Mouse (Mus musculus) ES-CJ7 (cell line): ENCODE data around the gene Gapdhs.
"Not testable (repeated sequence)": the region's sequence is repeated elsewhere in the genome, so short reads cannot be mapped to it uniquely, and the experiment has no call there.

Experiments
- DNase-seq: peaks from one replicate; pipeline ENCODE4 v3.0.0; 2011; ENCODE audit warnings: low read depth, low spot score

The Gapdhs gene

DNA sequence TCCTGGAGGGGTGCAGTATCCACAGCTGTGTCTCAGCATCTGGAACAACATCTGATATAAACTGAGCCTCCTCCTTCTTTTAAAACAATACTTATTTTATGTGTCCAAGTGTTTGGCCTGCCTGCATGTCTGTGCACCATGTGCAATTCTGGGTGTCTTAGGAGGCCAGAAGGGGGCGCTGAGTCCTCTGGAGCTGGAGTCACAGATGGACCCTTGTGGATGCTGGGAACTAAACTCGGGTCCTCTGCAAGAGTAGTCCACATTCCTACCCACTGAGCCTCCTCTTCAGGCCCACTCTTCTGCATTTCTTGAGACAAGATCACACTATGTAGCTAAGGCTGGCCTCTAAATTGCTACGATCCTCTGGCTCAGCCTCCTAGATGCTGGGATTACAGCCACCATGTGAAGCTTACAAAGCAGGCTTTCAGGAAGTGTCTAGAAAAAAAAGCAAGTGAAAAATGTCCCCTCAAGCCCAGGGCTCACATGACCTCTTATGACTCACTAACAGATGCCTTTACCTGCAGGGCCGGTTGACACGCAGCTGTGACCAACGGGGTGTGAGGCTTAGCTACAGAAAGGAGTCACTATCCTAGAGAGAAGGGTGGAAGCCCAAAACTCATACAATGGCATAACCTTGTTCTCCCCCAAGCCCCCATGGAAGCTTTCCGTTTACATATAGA lies 4.2 kb upstream of the Gapdhs start:
- DNase-seq: peak; percentile 50

- DNase-seq: no peak
Observed at GRCm38 (mm10) chr7:30744022-30744598, 629 bp upstream of the Gapdhs start.

DNA sequence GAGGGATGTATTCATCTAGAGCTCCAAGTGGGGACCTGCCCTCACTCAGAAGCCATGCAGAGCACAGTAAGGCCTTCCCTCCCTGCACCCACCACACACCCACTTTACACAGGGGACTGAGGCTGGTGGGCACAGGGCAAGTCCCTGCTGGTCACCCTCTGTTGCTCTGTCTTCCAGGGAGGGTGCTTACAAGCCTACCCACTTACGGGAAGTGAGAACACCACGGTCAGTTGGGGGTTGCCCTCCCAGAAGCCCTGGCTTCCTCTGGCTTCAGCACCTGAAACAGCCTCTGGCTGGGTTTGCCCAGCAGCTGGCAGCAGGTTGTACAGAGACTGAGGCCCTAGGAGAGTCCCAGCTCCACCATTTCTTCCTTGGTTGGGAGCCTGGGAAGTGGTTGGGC lies 911 bp downstream of the Gapdhs start:
- DNase-seq: not testable (repeated sequence)

GRCm38 (mm10) chr7:30736211-30736610 lies 7.3 kb downstream of the Gapdhs start:
- peak; percentile 30 for DNase-seq

- DNase-seq: not testable (repeated sequence)
Observed at GRCm38 (mm10) chr7:30730064-30730722, 13.3 kb downstream of the Gapdhs start.

- DNase-seq: peak; percentile 97
Observed at GRCm38 (mm10) chr7:30729396-30730063, 14.0 kb downstream of the Gapdhs start, which contains the start of gene Tmem147. Tmem147 (minus strand) TSS chr7:30729540.

DNA sequence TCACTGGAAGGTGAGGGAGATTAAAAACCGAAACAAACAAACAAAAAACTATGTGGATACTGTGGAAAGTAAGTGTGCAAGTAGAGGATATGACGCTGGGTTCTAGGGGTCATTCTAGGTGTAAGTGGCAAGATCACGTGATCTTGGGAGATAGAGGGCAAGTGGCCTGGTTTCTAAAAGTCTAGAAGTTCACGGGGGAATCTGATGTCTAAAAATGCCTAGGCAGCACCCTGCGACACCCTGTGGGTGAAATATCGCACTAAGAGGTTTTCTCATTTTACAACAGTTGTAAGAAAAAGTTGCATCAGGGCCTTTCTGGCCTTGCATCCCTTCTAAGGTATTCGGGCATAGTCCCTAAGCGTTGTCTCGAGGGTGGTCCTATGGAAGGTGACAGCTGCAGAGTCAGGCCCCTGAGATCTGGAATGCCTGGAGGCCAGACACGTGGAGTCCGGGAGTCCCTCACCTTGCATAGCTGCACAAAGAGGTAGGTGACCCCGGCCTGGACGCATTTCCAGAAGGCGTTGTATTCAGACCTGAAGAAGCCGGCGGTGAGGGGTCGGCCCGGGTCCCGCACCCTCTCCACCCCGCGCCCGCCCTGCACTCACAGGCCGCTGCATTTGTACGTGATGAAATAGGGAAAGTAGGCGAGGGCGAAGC lies 14.6 kb downstream of the Gapdhs start:
- DNase-seq: no peak

GRCm38 (mm10) chr7:30728214-30728613 lies 15.3 kb downstream of the Gapdhs start:
- no peak for DNase-seq

- no peak for DNase-seq
Observed at GRCm38 (mm10) chr7:30723274-30723953, 20.1 kb downstream of the Gapdhs start.

GRCm38 (mm10) chr7:30721286-30721685 lies 22.2 kb downstream of the Gapdhs start:
- no peak for DNase-seq

DNA sequence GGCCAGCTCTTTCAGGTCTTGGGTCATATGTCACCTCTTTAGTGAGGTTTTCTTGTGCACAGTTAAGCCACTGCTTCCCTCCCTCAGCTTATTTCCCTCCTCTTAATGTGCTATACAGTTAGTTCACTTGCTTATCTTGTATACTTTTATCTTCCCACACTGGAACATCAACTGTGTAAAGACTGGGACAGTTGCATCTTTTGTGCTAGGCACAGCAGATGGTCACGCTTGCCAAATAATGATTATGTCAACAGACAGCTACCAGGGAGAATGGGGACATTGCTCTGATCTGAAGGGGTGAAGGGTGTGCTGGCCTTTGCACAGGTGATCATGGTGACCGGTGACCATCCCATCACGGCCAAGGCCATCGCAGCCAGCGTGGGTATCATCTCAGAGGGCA lies 23.8 kb downstream of the Gapdhs start:
- DNase-seq: no peak

DNA sequence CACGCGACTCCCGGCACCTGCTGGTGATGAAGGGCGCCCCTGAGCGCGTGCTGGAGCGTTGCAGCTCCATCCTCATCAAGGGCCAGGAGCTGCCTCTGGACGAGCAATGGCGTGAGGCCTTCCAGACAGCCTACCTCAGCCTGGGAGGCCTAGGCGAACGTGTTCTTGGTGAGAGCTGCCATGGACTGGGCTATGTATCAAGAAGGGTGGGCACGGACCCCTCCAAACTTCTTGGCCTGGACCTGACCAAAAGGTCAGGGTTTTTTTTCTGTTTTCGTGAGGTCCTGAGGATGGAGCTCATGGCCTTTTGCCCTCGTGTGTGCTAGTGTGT lies 25.8 kb downstream of the Gapdhs start:
- DNase-seq: no peak

- peak; percentile 100 for DNase-seq
Observed at GRCm38 (mm10) chr7:30717006-30717715, 26.3 kb downstream of the Gapdhs start.

GRCm38 (mm10) chr7:30711942-30712341 lies 31.5 kb downstream of the Gapdhs start, which contains the start of gene Atp4a:
Atp4a (plus strand) TSS chr7:30712209.
- DNase-seq: no peak

DNA sequence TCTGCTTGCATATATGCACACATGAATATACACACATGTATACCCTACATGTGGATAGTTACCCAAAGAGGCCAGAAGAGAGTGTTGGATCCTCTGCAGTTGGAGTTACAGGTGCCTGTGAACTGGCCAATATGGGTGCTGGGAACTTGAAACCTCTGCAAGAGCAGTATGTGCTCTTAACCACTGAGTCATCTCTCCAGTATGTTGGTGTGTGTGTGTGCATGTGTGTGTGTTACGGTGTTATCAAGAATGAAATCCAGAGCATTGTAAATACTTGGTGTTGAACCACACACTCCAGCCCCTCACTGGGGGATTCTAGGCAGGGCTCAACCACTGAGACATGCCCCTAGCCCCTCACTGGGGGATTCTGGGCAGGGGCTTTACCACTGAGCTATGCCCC lies 36.0 kb downstream of the Gapdhs start:
- DNase-seq: no peak

DNA sequence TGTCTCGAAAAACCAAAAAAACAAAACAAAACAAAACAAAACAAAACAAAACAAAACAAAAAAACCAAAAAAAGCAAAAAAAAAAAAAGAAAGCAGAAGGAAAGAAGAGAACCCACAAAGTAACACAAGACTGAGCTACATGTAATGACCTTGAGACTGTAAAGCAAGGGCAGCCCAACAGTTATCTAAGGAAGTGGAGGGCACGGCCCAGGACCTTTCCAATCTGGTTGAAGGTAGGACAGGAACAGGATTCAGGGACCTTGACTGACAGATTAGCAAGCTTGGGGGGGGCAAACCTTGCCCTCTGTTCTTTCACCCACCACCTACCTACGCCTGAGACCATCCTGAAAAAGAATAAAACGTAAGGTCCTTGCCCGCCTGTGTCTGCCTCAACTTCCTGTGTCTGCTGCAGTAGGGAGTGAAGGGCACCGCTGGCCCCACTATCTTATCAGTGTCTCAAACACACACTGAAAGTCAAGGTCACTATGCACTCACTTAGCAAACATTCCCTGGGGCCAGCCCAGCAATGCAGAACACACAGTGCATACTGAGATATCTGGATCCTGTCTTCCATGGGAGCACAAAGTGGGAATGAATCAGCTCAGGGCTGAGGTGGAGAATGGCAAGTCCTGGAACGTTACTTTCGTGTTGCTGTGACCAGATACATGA lies 37.1 kb downstream of the Gapdhs start:
- no peak for DNase-seq

DNA sequence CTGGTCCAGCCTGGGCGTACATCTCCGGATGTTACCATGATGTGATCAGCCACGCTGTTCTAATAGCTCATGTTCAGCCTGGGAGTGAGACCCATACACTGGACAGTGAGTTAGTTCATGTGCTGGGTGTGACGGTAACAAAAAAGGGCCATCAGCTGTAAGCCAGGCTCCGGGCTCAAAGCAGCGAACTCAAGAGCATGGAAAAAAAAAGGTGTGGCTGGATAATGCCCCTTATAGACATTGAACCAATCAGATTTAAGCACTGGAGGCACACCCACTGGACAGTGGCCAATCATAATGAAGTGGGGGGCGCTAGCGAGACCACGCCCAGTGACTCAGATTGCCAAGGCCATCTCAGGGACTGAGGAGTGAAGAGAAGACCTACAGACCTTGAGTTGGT lies 44.9 kb downstream of the Gapdhs start, which contains the start of gene 2200002J24Rik:
2200002J24Rik (plus strand) TSS at position 338 of the 400 bp plus-strand sequence.
- peak; percentile 79 for DNase-seq

GRCm38 (mm10) chr7:30698101-30698500 lies 45.4 kb downstream of the Gapdhs start:
- DNase-seq: no peak

DNA sequence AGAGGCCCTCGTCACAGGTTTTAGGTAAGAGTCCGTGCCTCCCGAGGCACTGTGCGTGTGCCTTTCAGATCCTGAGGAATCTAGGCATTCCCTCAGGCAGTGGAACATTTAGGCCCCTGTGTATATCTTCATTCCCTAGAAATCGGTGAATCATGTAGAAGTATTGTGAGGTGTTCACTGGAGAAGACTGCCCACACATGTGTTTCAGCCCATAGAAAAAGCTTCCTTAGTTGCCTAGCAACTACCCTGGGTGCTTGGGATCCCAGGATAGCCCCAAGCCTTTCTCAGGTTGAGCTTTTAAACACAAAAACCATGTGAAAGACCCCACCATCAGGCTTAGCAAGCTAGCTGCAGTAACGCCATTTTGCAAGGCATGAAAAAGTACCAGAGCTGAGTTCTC lies 55.2 kb downstream of the Gapdhs start:
- no peak for DNase-seq

DNA sequence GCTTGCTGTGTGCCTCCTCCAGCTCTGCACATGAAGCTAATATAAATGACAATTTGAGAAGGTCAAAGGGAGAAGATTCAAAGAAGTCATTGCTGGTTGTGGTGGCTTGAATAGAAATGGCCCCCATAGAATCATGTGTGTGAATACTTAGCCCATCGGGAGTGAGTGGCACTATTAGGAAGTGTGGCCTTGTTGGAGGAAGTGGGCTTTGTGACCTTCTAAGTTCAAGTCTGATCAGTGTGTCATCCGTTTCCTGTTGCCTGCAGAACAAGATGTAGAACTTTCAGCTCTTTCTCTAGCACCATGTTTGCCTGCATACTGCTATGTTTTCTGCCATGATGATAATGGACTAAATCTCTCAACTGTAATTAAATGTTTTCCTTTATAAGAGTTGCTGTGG lies 60.1 kb downstream of the Gapdhs start:
- DNase-seq: no peak
